Mouse (Mus musculus): ENCODE results near the gene Calml4.
"Not testable (repeated sequence)": the region's sequence is repeated elsewhere in the genome, so short reads cannot be mapped to it uniquely, and the experiment has no call there.

The Calml4 gene

GRCm38 (mm10) chr9:62835705-62836446 is 22.0 kb upstream of the Calml4 start:
- DNase-seq (ENCODE audit: low spot score in 2 of 2): no peak

GRCm38 (mm10) chr9:62837611-62838010 is 20.3 kb upstream of the Calml4 start:
- no peak for DNase-seq (ENCODE audit: low spot score in 2 of 2)

GRCm38 (mm10) chr9:62838146-62838505 is 19.8 kb upstream of the Calml4 start:
- DNase-seq (ENCODE audit: low spot score in 2 of 2): no peak

- DNase-seq (ENCODE audit: low spot score in 2 of 2): peak; percentile 30 to 62
Observed at GRCm38 (mm10) chr9:62838506-62839171, 19.2 kb upstream of the Calml4 start, which contains the start of gene Cln6. Gene Cln6 (plus strand): TSS chr9:62838785.

- no peak for DNase-seq (ENCODE audit: low spot score in 2 of 2)
Observed at GRCm38 (mm10) chr9:62839172-62839770, 18.6 kb upstream of the Calml4 start.

GRCm38 (mm10) chr9:62843356-62844024 is 14.4 kb upstream of the Calml4 start:
- DNase-seq (ENCODE audit: low spot score in 2 of 2): no peak

GRCm38 (mm10) chr9:62844461-62844860 is 13.4 kb upstream of the Calml4 start:
- DNase-seq (ENCODE audit: low spot score in 2 of 2): no peak

GRCm38 (mm10) chr9:62847694-62848093 is 10.2 kb upstream of the Calml4 start:
- peak; percentile 49 to 73 for DNase-seq (ENCODE audit: low spot score in 2 of 2)

GRCm38 (mm10) chr9:62848641-62849040 is 9.2 kb upstream of the Calml4 start:
- DNase-seq (ENCODE audit: low spot score in 2 of 2): no peak

GRCm38 (mm10) chr9:62851571-62851970 is 6.3 kb upstream of the Calml4 start:
- DNase-seq (ENCODE audit: low spot score in 2 of 2): no peak

GRCm38 (mm10) chr9:62854483-62854882 is 3.4 kb upstream of the Calml4 start:
- DNase-seq (ENCODE audit: low spot score in 2 of 2): no peak

GRCm38 (mm10) chr9:62857216-62857615 is 664 bp upstream of the Calml4 start:
- DNase-seq (ENCODE audit: low spot score in 2 of 2): no peak

- DNase-seq (ENCODE audit: low spot score in 2 of 2): no peak
Observed at GRCm38 (mm10) chr9:62858266-62859019, 563 bp downstream of the Calml4 start.

GRCm38 (mm10) chr9:62860102-62860501 is 2.2 kb downstream of the Calml4 start:
- DNase-seq (ENCODE audit: low spot score in 2 of 2): not testable (repeated sequence)

- no peak for DNase-seq (ENCODE audit: low spot score in 2 of 2)
Observed at GRCm38 (mm10) chr9:62860866-62861265, 3.0 kb downstream of the Calml4 start.

GRCm38 (mm10) chr9:62869236-62869635 is 11.4 kb downstream of the Calml4 start:
- not testable (repeated sequence) for DNase-seq (ENCODE audit: low spot score in 2 of 2)

GRCm38 (mm10) chr9:62870728-62871127 is 12.8 kb downstream of the Calml4 start:
- DNase-seq (ENCODE audit: low spot score in 2 of 2): no peak

- DNase-seq (ENCODE audit: low spot score in 2 of 2): no peak
Observed at GRCm38 (mm10) chr9:62876966-62877616, 19.2 kb downstream of the Calml4 start.

GRCm38 (mm10) chr9:62877825-62878224 is 19.9 kb downstream of the Calml4 start:
- no peak for DNase-seq (ENCODE audit: low spot score in 2 of 2)

GRCm38 (mm10) chr9:62881871-62882270 is 24.0 kb downstream of the Calml4 start:
- no peak for DNase-seq (ENCODE audit: low spot score in 2 of 2)

- no peak for DNase-seq (ENCODE audit: low spot score in 2 of 2)
Observed at GRCm38 (mm10) chr9:62894486-62894885, 36.6 kb downstream of the Calml4 start.
